Mouse (Mus musculus) brain, adult 2 months (tissue): ENCODE measurements around the gene Snx29.
"Not testable (repeated sequence)": the region's sequence is repeated elsewhere in the genome, so short reads cannot be mapped to it uniquely, and the experiment has no call there.

Source experiments
- DNase-seq: peaks from one replicate; pipeline ENCODE4 v3.0.0; 2011; ENCODE audit warnings: low read depth, low spot score

Gene Snx29

GRCm38 (mm10) chr16:11494895-11495294, 172.2 kb downstream of the Snx29 start:
- DNase-seq: peak; percentile 80

GRCm38 (mm10) chr16:11495923-11496616, 173.4 kb downstream of the Snx29 start:
- no peak for DNase-seq

GRCm38 (mm10) chr16:11496721-11497120, 174.0 kb downstream of the Snx29 start:
- DNase-seq: no peak

GRCm38 (mm10) chr16:11500061-11500460, 177.4 kb downstream of the Snx29 start:
- peak; percentile 27 for DNase-seq

- no peak for DNase-seq
Measured at GRCm38 (mm10) chr16:11501138-11501537, 178.4 kb downstream of the Snx29 start.

GRCm38 (mm10) chr16:11501611-11502010, 178.9 kb downstream of the Snx29 start:
- DNase-seq: no peak

- DNase-seq: no peak
Measured at GRCm38 (mm10) chr16:11504666-11505491, 182.2 kb downstream of the Snx29 start.

- DNase-seq: peak; percentile 92
Measured at GRCm38 (mm10) chr16:11505492-11506176, 182.9 kb downstream of the Snx29 start.

- no peak for DNase-seq
Measured at GRCm38 (mm10) chr16:11507188-11507731, 184.6 kb downstream of the Snx29 start.

- DNase-seq: no peak
Measured at GRCm38 (mm10) chr16:11508341-11508740, 185.6 kb downstream of the Snx29 start.

- DNase-seq: no peak
Measured at GRCm38 (mm10) chr16:11510416-11510815, 187.7 kb downstream of the Snx29 start.

- no peak for DNase-seq
Measured at GRCm38 (mm10) chr16:11510854-11511253, 188.1 kb downstream of the Snx29 start.

- DNase-seq: not testable (repeated sequence)
Measured at GRCm38 (mm10) chr16:11511696-11512095, 189.0 kb downstream of the Snx29 start.

GRCm38 (mm10) chr16:11516681-11517080, 194.0 kb downstream of the Snx29 start:
- DNase-seq: peak; percentile 68

- DNase-seq: no peak
Measured at GRCm38 (mm10) chr16:11517385-11517784, 194.7 kb downstream of the Snx29 start.

- no peak for DNase-seq
Measured at GRCm38 (mm10) chr16:11518803-11519498, 196.2 kb downstream of the Snx29 start.

- DNase-seq: peak; percentile 67
Measured at GRCm38 (mm10) chr16:11526104-11526786, 203.5 kb downstream of the Snx29 start.

- peak; percentile 88 for DNase-seq
Measured at GRCm38 (mm10) chr16:11526996-11527395, 204.3 kb downstream of the Snx29 start.

GRCm38 (mm10) chr16:11530466-11531194, 207.9 kb downstream of the Snx29 start:
- peak; percentile 71 for DNase-seq

GRCm38 (mm10) chr16:11531441-11531840, 208.7 kb downstream of the Snx29 start:
- no peak for DNase-seq
